Comparison of ENCODE assay signal across 19 mouse cellular contexts in the genomic region with DNA sequence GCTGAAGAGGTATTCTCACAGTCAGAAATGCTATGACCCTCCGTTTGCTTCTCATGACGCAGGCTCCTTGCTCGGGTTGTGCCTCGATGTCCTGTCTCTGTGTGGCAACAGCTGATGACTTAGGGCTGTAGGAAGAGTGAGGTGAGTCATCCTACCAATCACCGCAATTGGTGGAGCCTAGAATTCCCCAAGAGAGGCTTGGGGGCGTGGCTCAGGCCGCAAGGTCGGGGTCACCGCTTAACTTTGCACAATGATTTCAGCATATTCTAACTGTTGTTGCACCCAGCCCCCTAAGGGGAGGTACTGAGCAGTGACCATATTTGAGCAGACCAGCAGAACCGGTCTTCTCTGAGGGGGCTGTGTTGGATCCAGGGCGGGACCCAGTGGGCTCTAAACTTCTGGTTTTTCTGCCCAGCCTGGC. TPM values are rescaled to one million over a fixed set of nuclear protein-coding genes. Genes with fewer than 3 reads are reported as not detected.
A peak's percentile ranks its signal among the peaks of the same experiment; 100 is the strongest.
DNase-seq lines count a peak whose midpoint lies in the region; ATAC-seq and TF ChIP-seq lines count a peak whose summit lies in the region.
"Had no signal": no experiment of that assay in that cellular context is flagged by ENCODE, and none has a peak within 500 bp of the region (broad histone marks: within the 10 kb centered on the region; RNA-seq: fewer than 3 reads in every experiment).

No protein-coding gene starts in this region.

- H3K27ac ChIP-seq in gastrocnemius, adult 2 months, result no peak overlapping the region
- no peak overlapping the region for H3K27ac ChIP-seq in midbrain, embryonic 10.5 days (replicated peaks)
- H3K27ac ChIP-seq: embryonic facial prominence, embryonic 15.5 days had no signal

- TF ChIP-seq CTCF in gastrocnemius, adult 2 months (IDR thresholded peaks at IDR 0.05), result no peak
- TF ChIP-seq CTCF in C2C12 (IDR thresholded peaks at IDR 0.05; ENCODE audit: control insufficient read depth, insufficient read depth, insufficient read length), result no peak

- peaks cover 4% of the 10 kb centered on the region; the same call in 1 of the 2 replicates for H3K9me3 ChIP-seq in midbrain, embryonic 10.5 days (replicated peaks)
- H3K9me3 ChIP-seq: embryonic facial prominence, embryonic 15.5 days had no signal

- H3K4me1 ChIP-seq in midbrain, embryonic 10.5 days, result peaks cover 43% of the 10 kb centered on the region

- H3K4me3 ChIP-seq in gastrocnemius, adult 2 months, result no peak overlapping the region
- H3K4me3 ChIP-seq in C2C12 (ENCODE audit: insufficient read depth, poor library complexity, severe bottlenecking), result no peak overlapping the region
- H3K4me3 ChIP-seq in midbrain, embryonic 10.5 days, result no peak overlapping the region
- H3K4me3 ChIP-seq: embryonic facial prominence, embryonic 15.5 days had no signal

- peaks cover 30% of the 10 kb centered on the region for H3K79me2 ChIP-seq in C2C12 (ENCODE audit: control insufficient read depth, insufficient read depth)

- intact Hi-C loops in gastrocnemius, adult 2 months (cut with DNase I), result no loop called here

- DNase-seq in gastrocnemius, adult 2 months, result peak; percentile 29
- DNase-seq in gastrocnemius, postnatal 10 days, result no peak
- peak; percentile 85 for DNase-seq in adrenal gland, adult 8-10 months
- peak; percentile 44 for DNase-seq in lung, postnatal 10 days
- DNase-seq in cerebellum, postnatal 4 days (ENCODE audit: low spot score in 2 of 2), result no peak
- no peak for DNase-seq in midbrain, embryonic 10.5 days (ENCODE audit: low spot score)
- DNase-seq: cerebellum, postnatal 25 days; heart, adult 18-20 months; heart, postnatal 10 days; kidney, postnatal 10 days; thymus, postnatal 36 days had no signal

- no peaks in the 10 kb centered on the region for H3K27me3 ChIP-seq in C2C12 (ENCODE audit: control insufficient read depth, insufficient read depth, insufficient read length)
- peaks cover 63% of the 10 kb centered on the region for H3K27me3 ChIP-seq in midbrain, embryonic 10.5 days (ENCODE audit: low read depth, poor library complexity, severe bottlenecking)

- no peak for ATAC-seq in frontal cortex, adult (ENCODE audit: low TSS enrichment)
- ATAC-seq: forebrain, embryonic 16.5 days had no signal

- H3K36me3 ChIP-seq in C2C12 (ENCODE audit: control insufficient read depth, insufficient read depth), result no peaks in the 10 kb centered on the region
- no peaks in the 10 kb centered on the region for H3K36me3 ChIP-seq in midbrain, embryonic 10.5 days
- H3K36me3 ChIP-seq: embryonic facial prominence, embryonic 15.5 days had no signal

- H3K79me3 ChIP-seq in C2C12 (ENCODE audit: low read depth), result peaks cover 14% of the 10 kb centered on the region

- WGBS in midbrain, embryonic 10.5 days, result 68% methylated on average over 11 of the region's 11 CpGs

- H3ac ChIP-seq in C2C12 (ENCODE audit: control insufficient read depth, insufficient read length, low read depth), result no peak overlapping the region

TF ChIP-seq in C2C12, 6 proteins besides CTCF, POLR2A, EP300 and RAD21:
- TF ChIP-seq MAX (IDR thresholded peaks at IDR 0.05), result peak; percentile 63
- TF ChIP-seq MYOD1 (IDR thresholded peaks at IDR 0.05; ENCODE audit: control insufficient read depth, insufficient read length, low read depth), result peak; percentile 77
- TF ChIP-seq FOSL1 (IDR thresholded peaks at IDR 0.05; ENCODE audit: insufficient read depth, low read length, poor library complexity, severe bottlenecking), result peak; percentile 49
- TF ChIP-seq CEBPB (IDR thresholded peaks at IDR 0.05; ENCODE audit: low read depth), result peak; percentile 40
- TF ChIP-seq MYOG (IDR thresholded peaks at IDR 0.05; ENCODE audit: control insufficient read depth, extremely low read depth, insufficient read length), result no peak

RNA-seq across cellular contexts. Expression of gene Ptprs, which starts 1.9 kb away (rescaled TPM):
- 10 to 100 TPM; 29.6 to 43.1 TPM for total RNA-seq in gastrocnemius, adult 2 months (2021)
- 10 to 100 TPM; 64.1 to 94.7 TPM for total RNA-seq in gastrocnemius, postnatal 10 days (2021)
- 56.8 TPM for polyA plus RNA-seq in C2C12 (2012; fragmentation: generic; extraction: Trizol)
- total RNA-seq in adrenal gland, adult 8-10 months (2022), result 100 to 1,000 TPM; 253 to 392 (median 313) TPM
- 89.7 and 131 TPM in 2 replicates for polyA plus RNA-seq in midbrain, embryonic 10.5 days (2016; fragmentation: Nextera tagmentation; extraction: Ambion mirVana)

RNA-seq across cellular contexts. Expression of gene Znrf4, which starts 34.0 kb away (rescaled TPM):
- total RNA-seq in gastrocnemius, adult 2 months (2021), result not detected
- not detected for total RNA-seq in gastrocnemius, postnatal 10 days (2021)
- polyA plus RNA-seq in C2C12 (2012; fragmentation: generic; extraction: Trizol), result not detected
- total RNA-seq in adrenal gland, adult 8-10 months (2022), result not detected
- polyA plus RNA-seq in midbrain, embryonic 10.5 days (2016; fragmentation: Nextera tagmentation; extraction: Ambion mirVana), result not detected in 2 replicates
- total RNA-seq: ES-E14; heart, adult 18-20 months; heart, postnatal 10 days; layer of hippocampus, postnatal 10 days; neutrophil, adult 5-6 weeks had no signal
- polyA plus RNA-seq: embryonic facial prominence, embryonic 15.5 days; forebrain, embryonic 16.5 days; limb, embryonic 14.5 days had no signal

Comparison
In these comparisons a context has a peak if more than half of its experiments do, and no peak if none do; other contexts are left out.
1. DNase-seq: peak in gastrocnemius, adult 2 months (single experiment), adrenal gland, adult 8-10 months (single experiment) and lung, postnatal 10 days (single experiment); none in gastrocnemius, postnatal 10 days (single experiment), cerebellum, postnatal 4 days (0 of 2) and midbrain, embryonic 10.5 days (single experiment).